Mouse (Mus musculus): ENCODE data around the gene Aunip. TPM values are rescaled to one million over a fixed set of nuclear protein-coding genes. Genes with fewer than 3 reads are reported as not detected.

The Aunip gene
- polyA plus RNA-seq, 1 experiment, result 2.3 TPM

DNA sequence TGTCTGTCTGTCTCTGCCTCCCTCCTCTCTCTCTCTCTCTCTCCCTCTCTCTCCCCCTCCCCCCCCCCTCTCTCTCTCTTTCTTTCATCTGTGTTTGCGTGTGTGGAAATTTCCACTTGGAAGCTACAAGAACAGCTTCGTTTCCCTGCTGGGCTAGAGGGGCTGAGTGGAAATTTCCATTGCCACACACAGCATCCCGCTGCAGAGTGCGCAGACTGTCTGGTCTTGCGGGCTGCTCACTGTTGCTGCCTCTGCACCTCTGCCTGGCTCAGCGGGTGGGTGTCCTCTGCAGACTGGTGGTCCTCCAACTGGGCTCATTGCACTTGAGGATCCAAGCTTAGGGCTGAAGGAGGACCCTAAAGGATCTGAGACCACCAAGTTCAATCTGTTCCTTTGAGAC, 27.1 kb upstream of the Aunip start:
- TF ChIP-seq USF1 (IDR thresholded peaks at IDR 0.05; ENCODE audit: low read depth), result no peak
- TF ChIP-seq TCF12 (IDR thresholded peaks at IDR 0.05; ENCODE audit: insufficient read depth, poor library complexity, severe bottlenecking), result no peak
- no peak for TF ChIP-seq MYOD1 (IDR thresholded peaks at IDR 0.05; ENCODE audit: control insufficient read depth in 1 of 3, insufficient read length in 2 of 3, low read depth in 2 of 3)
- TF ChIP-seq REST (IDR thresholded peaks at IDR 0.05; ENCODE audit: insufficient read depth, insufficient read length), result no peak
- no peak for TF ChIP-seq SRF (IDR thresholded peaks at IDR 0.05; ENCODE audit: control insufficient read depth, insufficient read length, low read depth)
- no peak for TF ChIP-seq CEBPB (IDR thresholded peaks at IDR 0.05; ENCODE audit: insufficient read depth, poor library complexity, severe bottlenecking)
- TF ChIP-seq TCF3 (IDR thresholded peaks at IDR 0.05; ENCODE audit: insufficient read length, low read depth), result no peak
- TF ChIP-seq POLR2AphosphoS2 (IDR thresholded peaks at IDR 0.05; ENCODE audit: insufficient read length, low read depth), result no peak
- TF ChIP-seq POLR2A (IDR thresholded peaks at IDR 0.05; ENCODE audit: insufficient read length, low read depth), result no peak
- no peak for TF ChIP-seq MAX (IDR thresholded peaks at IDR 0.05; ENCODE audit: low read depth)
- TF ChIP-seq MYOG (IDR thresholded peaks at IDR 0.05; ENCODE audit: control insufficient read depth in 1 of 3, insufficient read depth in 1 of 3, insufficient read length in 2 of 3, low read depth in 2 of 3), result no peak
- Histone ChIP-seq H3K4me2 (ENCODE audit: low read depth) (no peak overlapping the region), H3K79me2 (ENCODE audit: control insufficient read depth, insufficient read depth) (no peaks in the 10 kb centered on the region), H3K36me3 (ENCODE audit: control insufficient read depth, insufficient read depth) (no peaks in the 10 kb centered on the region), H3K27me3 (ENCODE audit: control insufficient read depth, insufficient read depth, insufficient read length) (no peaks in the 10 kb centered on the region), H3K4me3 (no peak overlapping the region), H3ac (ENCODE audit: control insufficient read depth, insufficient read length) (no peak overlapping the region)

DNA sequence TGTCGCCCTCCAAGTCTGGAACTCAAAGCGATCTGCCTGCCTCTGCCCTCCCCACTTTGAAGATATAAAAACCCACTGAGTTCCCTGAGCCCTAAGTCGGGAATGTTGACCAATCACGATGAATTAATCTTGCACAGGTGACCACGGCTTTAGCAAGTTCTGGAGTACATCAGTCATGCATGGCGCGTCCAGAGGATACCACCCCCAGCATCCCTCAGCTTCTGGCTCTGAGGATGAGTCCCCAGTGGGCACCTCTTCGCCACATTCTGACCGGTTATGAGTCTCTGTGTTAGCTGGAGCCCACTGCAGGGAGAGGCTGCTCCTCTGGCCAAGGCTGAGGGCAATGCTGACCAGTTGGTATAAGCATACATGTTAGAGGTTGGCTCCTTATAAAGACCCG, 26.6 kb upstream of the Aunip start:
- Histone ChIP-seq H3K4me2 (ENCODE audit: low read depth) (no peak overlapping the region), H3K4me3 (no peak overlapping the region), H3ac (ENCODE audit: control insufficient read depth, insufficient read length) (no peak overlapping the region), H3K27me3 (ENCODE audit: control insufficient read depth, insufficient read depth, insufficient read length) (no peaks in the 10 kb centered on the region), H3K79me2 (ENCODE audit: control insufficient read depth, insufficient read depth) (no peaks in the 10 kb centered on the region), H3K36me3 (ENCODE audit: control insufficient read depth, insufficient read depth) (no peaks in the 10 kb centered on the region)
- TF ChIP-seq POLR2A (IDR thresholded peaks at IDR 0.05; ENCODE audit: insufficient read length, low read depth) (no peak), TCF12 (IDR thresholded peaks at IDR 0.05; ENCODE audit: insufficient read depth, poor library complexity, severe bottlenecking) (no peak), CEBPB (IDR thresholded peaks at IDR 0.05; ENCODE audit: insufficient read depth, poor library complexity, severe bottlenecking) (no peak)

DNA sequence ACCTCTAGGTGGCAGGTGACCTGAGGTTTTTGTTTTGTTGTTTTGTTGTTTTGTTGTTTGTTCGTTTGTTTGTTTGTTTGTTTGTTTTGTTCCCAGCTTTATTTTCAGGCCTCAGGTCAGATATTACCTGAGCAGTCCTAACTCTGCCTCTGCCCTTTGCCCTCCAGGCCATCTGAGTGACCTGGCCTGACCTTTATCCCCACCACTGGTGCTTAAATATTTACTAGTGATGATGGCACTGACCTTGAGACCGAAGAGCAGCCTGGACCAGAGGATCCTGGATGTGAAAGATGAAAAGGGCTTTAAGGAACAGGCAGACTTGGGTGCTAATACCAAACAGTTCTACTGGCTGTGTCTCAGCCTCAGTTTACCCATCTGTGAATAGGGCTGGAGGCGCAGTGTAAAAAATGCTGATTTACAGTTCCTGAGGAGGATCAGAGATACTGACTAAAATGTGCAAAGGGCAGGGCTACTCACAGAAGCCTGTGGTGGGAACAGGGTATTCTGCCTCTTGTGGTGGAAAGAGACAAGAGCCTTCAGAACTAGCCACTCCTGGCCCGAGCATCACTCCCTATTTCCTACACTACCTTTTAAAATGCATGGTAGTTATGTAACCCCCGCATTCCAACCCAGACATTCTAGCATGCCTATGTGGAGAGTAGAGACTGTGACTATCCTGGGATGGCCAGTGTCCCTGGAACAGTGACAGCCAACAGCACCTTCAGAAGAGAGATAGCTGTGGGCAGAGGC, 25.5 kb upstream of the Aunip start:
- no peak overlapping the region for H3ac ChIP-seq (ENCODE audit: control insufficient read depth, insufficient read length)
- H3K36me3 ChIP-seq (ENCODE audit: control insufficient read depth, insufficient read depth), result no peaks in the 10 kb centered on the region
- no peak overlapping the region for H3K4me2 ChIP-seq (ENCODE audit: low read depth)
- no peaks in the 10 kb centered on the region for H3K79me2 ChIP-seq (ENCODE audit: control insufficient read depth, insufficient read depth)
- no peak overlapping the region for H3K4me3 ChIP-seq
- no peaks in the 10 kb centered on the region for H3K27me3 ChIP-seq (ENCODE audit: control insufficient read depth, insufficient read depth, insufficient read length)
- TF ChIP-seq MYOD1 (IDR thresholded peaks at IDR 0.05; ENCODE audit: control insufficient read depth in 1 of 3, insufficient read length in 2 of 3, low read depth in 2 of 3) (no peak), POLR2A (IDR thresholded peaks at IDR 0.05; ENCODE audit: insufficient read length, low read depth) (no peak), USF1 (IDR thresholded peaks at IDR 0.05; ENCODE audit: low read depth) (no peak), MAX (IDR thresholded peaks at IDR 0.05; ENCODE audit: low read depth) (no peak), SRF (IDR thresholded peaks at IDR 0.05; ENCODE audit: control insufficient read depth, insufficient read length, low read depth) (no peak), REST (IDR thresholded peaks at IDR 0.05; ENCODE audit: insufficient read depth, insufficient read length) (no peak), E2F4 (IDR thresholded peaks at IDR 0.05; ENCODE audit: insufficient read depth) (no peak), TCF12 (IDR thresholded peaks at IDR 0.05; ENCODE audit: insufficient read depth, poor library complexity, severe bottlenecking) (no peak), POLR2AphosphoS2 (IDR thresholded peaks at IDR 0.05; ENCODE audit: insufficient read length, low read depth) (no peak), CEBPB (IDR thresholded peaks at IDR 0.05; ENCODE audit: insufficient read depth, poor library complexity, severe bottlenecking) (no peak), TCF3 (IDR thresholded peaks at IDR 0.05; ENCODE audit: insufficient read length, low read depth) (no peak), MYOG (IDR thresholded peaks at IDR 0.05; ENCODE audit: control insufficient read depth in 1 of 3, insufficient read depth in 1 of 3, insufficient read length in 2 of 3, low read depth in 2 of 3) (no peak)

DNA sequence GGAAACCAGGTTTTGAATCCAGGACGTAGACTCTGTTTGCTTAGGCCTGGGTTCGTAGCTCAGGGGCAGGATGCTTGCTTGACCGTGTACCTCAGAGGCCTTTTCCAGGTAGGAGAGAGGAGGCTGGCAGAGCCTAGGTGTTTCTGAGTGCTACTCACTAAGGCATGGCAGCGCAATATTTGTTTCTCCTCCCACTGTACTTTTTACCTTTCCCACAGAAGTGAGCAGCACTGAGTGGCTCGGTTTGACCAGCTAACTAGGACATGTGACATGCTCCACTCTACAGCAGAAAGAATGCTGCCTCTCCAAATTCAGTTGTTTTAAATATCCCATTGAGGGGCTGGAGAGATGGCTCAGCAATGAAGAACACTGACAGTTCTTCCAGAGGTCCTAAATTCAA, 22.6 kb upstream of the Aunip start:
- no peaks in the 10 kb centered on the region for H3K36me3 ChIP-seq (ENCODE audit: control insufficient read depth, insufficient read depth)
- TF ChIP-seq SRF (IDR thresholded peaks at IDR 0.05; ENCODE audit: control insufficient read depth, insufficient read length, low read depth), result no peak
- no peak for TF ChIP-seq E2F4 (IDR thresholded peaks at IDR 0.05; ENCODE audit: insufficient read depth)
- TF ChIP-seq TCF3 (IDR thresholded peaks at IDR 0.05; ENCODE audit: insufficient read length, low read depth), result no peak
- TF ChIP-seq MYOG (IDR thresholded peaks at IDR 0.05; ENCODE audit: control insufficient read depth in 1 of 3, insufficient read depth in 1 of 3, insufficient read length in 2 of 3, low read depth in 2 of 3), result no peak
- no peak for TF ChIP-seq REST (IDR thresholded peaks at IDR 0.05; ENCODE audit: insufficient read depth, insufficient read length)
- no peak for TF ChIP-seq CEBPB (IDR thresholded peaks at IDR 0.05; ENCODE audit: insufficient read depth, poor library complexity, severe bottlenecking)
- no peak for TF ChIP-seq MAX (IDR thresholded peaks at IDR 0.05; ENCODE audit: low read depth)
- no peak for TF ChIP-seq TCF12 (IDR thresholded peaks at IDR 0.05; ENCODE audit: insufficient read depth, poor library complexity, severe bottlenecking)
- no peak for TF ChIP-seq POLR2A (IDR thresholded peaks at IDR 0.05; ENCODE audit: insufficient read length, low read depth)
- TF ChIP-seq POLR2AphosphoS2 (IDR thresholded peaks at IDR 0.05; ENCODE audit: insufficient read length, low read depth), result no peak
- TF ChIP-seq USF1 (IDR thresholded peaks at IDR 0.05; ENCODE audit: low read depth), result no peak
- no peak overlapping the region for H3ac ChIP-seq (ENCODE audit: control insufficient read depth, insufficient read length)

More for the DNA sequence above, 22.6 kb upstream of the Aunip start:
- no peaks in the 10 kb centered on the region for H3K27me3 ChIP-seq (ENCODE audit: control insufficient read depth, insufficient read depth, insufficient read length)
- H3K4me2 ChIP-seq (ENCODE audit: low read depth), result no peak overlapping the region
- no peak overlapping the region for H3K4me3 ChIP-seq
- no peaks in the 10 kb centered on the region for H3K79me2 ChIP-seq (ENCODE audit: control insufficient read depth, insufficient read depth)

Data from myocyte (in vitro differentiated cells).